33 mouse cellular contexts compared by ENCODE assay signal in genomic region chr3:96192977-96193376, GRCm38 (mm10). TPM values are rescaled to one million over a fixed set of nuclear protein-coding genes. Genes with fewer than 3 reads are reported as not detected.
A peak's percentile ranks its signal among the peaks of the same experiment; 100 is the strongest.
DNase-seq lines count a peak whose midpoint lies in the region; ATAC-seq and TF ChIP-seq lines count a peak whose summit lies in the region.
"Had no signal": no experiment of that assay in that cellular context is flagged by ENCODE, and none has a peak within 500 bp of the region (broad histone marks: within the 10 kb centered on the region; RNA-seq: fewer than 3 reads in every experiment).

No protein-coding gene starts in this region.

- peaks cover 27% of the 10 kb centered on the region for H3K4me1 ChIP-seq in forebrain, embryonic 10.5 days
- peaks cover 4% of the 10 kb centered on the region for H3K4me1 ChIP-seq in forebrain, postnatal 0 days (ENCODE audit: insufficient read depth)
- peaks cover 15% of the 10 kb centered on the region for H3K4me1 ChIP-seq in kidney, embryonic 15.5 days
- H3K4me1 ChIP-seq in kidney, embryonic 16.5 days (ENCODE audit: insufficient read depth, low read length), result peaks cover 9% of the 10 kb centered on the region
- peaks cover 14% of the 10 kb centered on the region for H3K4me1 ChIP-seq in neural tube, embryonic 13.5 days (replicated peaks)
- H3K4me1 ChIP-seq in liver, embryonic 11.5 days (replicated peaks; ENCODE audit: control insufficient read depth, insufficient read depth, low read length), result peaks cover 7% of the 10 kb centered on the region

- H3K4me3 ChIP-seq in forebrain, embryonic 10.5 days, result no peak overlapping the region
- no peak overlapping the region for H3K4me3 ChIP-seq in forebrain, postnatal 0 days (ENCODE audit: low read depth, low read length)
- H3K4me3 ChIP-seq in kidney, embryonic 15.5 days (replicated peaks), result no peak overlapping the region
- H3K4me3 ChIP-seq in kidney, embryonic 16.5 days (ENCODE audit: low read length), result no peak overlapping the region
- H3K4me3 ChIP-seq in neural tube, embryonic 13.5 days, result no peak overlapping the region
- no peak overlapping the region for H3K4me3 ChIP-seq in liver, embryonic 11.5 days (ENCODE audit: low read depth, low read length)
- H3K4me3 ChIP-seq: hindbrain, embryonic 10.5 days; hindbrain, embryonic 15.5 days; limb, embryonic 12.5 days; neural tube, embryonic 12.5 days; stomach, embryonic 15.5 days had no signal

- DNase-seq in forebrain, embryonic 10.5 days (ENCODE audit: extremely low spot score, low spot score), result no peak
- DNase-seq in forebrain, postnatal 0 days, result no peak
- no peak for DNase-seq in neural tube, embryonic 10.5 days (ENCODE audit: extremely low spot score, low spot score)
- no peak for DNase-seq in liver, embryonic 11.5 days (ENCODE audit: low spot score)
- no peak for DNase-seq in testis, postnatal 10 days (ENCODE audit: low spot score)
- DNase-seq: adrenal gland, adult 2 months; adrenal gland, postnatal 36 days; cerebellum, adult 18-20 months; cerebellum, postnatal 10 days; gastrocnemius, postnatal 25 days; heart, adult 11 months; kidney, adult 18-20 months; kidney, postnatal 14 days; layer of hippocampus, adult 9-11 months; retina, postnatal 1 day; right cerebral cortex, postnatal 25 days; thymus, adult 18-20 months; thymus, postnatal 25 days had no signal

- peak overlapping the region; percentile 3; the same call in 1 of the 2 replicates for H3K27ac ChIP-seq in forebrain, embryonic 10.5 days
- H3K27ac ChIP-seq in forebrain, postnatal 0 days (ENCODE audit: low read depth, low read length), result no peak overlapping the region
- H3K27ac ChIP-seq in kidney, embryonic 15.5 days, result no peak overlapping the region
- H3K27ac ChIP-seq in kidney, embryonic 16.5 days (ENCODE audit: low read length), result no peak overlapping the region
- H3K27ac ChIP-seq in neural tube, embryonic 13.5 days (replicated peaks), result no peak overlapping the region
- no peak overlapping the region for H3K27ac ChIP-seq in liver, embryonic 11.5 days (ENCODE audit: low read depth, low read length)
- H3K27ac ChIP-seq: hindbrain, embryonic 10.5 days; hindbrain, embryonic 15.5 days; limb, embryonic 12.5 days; neural tube, embryonic 12.5 days; stomach, embryonic 15.5 days had no signal

- peaks cover 5% of the 10 kb centered on the region; the same call in 1 of the 2 replicates for H3K9me3 ChIP-seq in forebrain, embryonic 10.5 days
- H3K9me3 ChIP-seq in forebrain, postnatal 0 days (ENCODE audit: low read length), result no peaks in the 10 kb centered on the region
- no peaks in the 10 kb centered on the region for H3K9me3 ChIP-seq in kidney, embryonic 15.5 days (replicated peaks)
- peaks cover 4% of the 10 kb centered on the region; the same call in 1 of the 2 replicates for H3K9me3 ChIP-seq in kidney, embryonic 16.5 days (ENCODE audit: low read length)
- no peaks in the 10 kb centered on the region for H3K9me3 ChIP-seq in neural tube, embryonic 13.5 days
- peaks cover 2% of the 10 kb centered on the region; the same call in 1 of the 2 replicates for H3K9me3 ChIP-seq in liver, embryonic 11.5 days (ENCODE audit: control insufficient read depth, low read length)
- H3K9me3 ChIP-seq: hindbrain, embryonic 15.5 days; limb, embryonic 12.5 days; neural tube, embryonic 12.5 days; stomach, embryonic 15.5 days had no signal

- H3K27me3 ChIP-seq in forebrain, embryonic 10.5 days (ENCODE audit: poor library complexity, severe bottlenecking), result no peaks in the 10 kb centered on the region
- H3K27me3 ChIP-seq in forebrain, postnatal 0 days (ENCODE audit: insufficient read depth, low read length), result no peaks in the 10 kb centered on the region
- no peaks in the 10 kb centered on the region for H3K27me3 ChIP-seq in kidney, embryonic 15.5 days
- no peaks in the 10 kb centered on the region for H3K27me3 ChIP-seq in kidney, embryonic 16.5 days (ENCODE audit: insufficient read depth, low read length)
- no peaks in the 10 kb centered on the region for H3K27me3 ChIP-seq in neural tube, embryonic 13.5 days
- H3K27me3 ChIP-seq in liver, embryonic 11.5 days (replicated peaks; ENCODE audit: control insufficient read depth, insufficient read depth, low read length), result no peaks in the 10 kb centered on the region
- H3K27me3 ChIP-seq: CH12.LX; hindbrain, embryonic 15.5 days; neural tube, embryonic 12.5 days; stomach, embryonic 15.5 days had no signal

- peaks cover 9% of the 10 kb centered on the region for H3K36me3 ChIP-seq in forebrain, embryonic 10.5 days (replicated peaks)
- H3K36me3 ChIP-seq in forebrain, postnatal 0 days (ENCODE audit: insufficient read depth), result peaks cover 60% of the 10 kb centered on the region
- no peaks in the 10 kb centered on the region; the same call in 1 of the 2 replicates for H3K36me3 ChIP-seq in kidney, embryonic 15.5 days
- H3K36me3 ChIP-seq in kidney, embryonic 16.5 days (ENCODE audit: insufficient read depth, low read length), result peaks cover 4% of the 10 kb centered on the region; the same call in 1 of the 2 replicates
- peaks cover 72% of the 10 kb centered on the region for H3K36me3 ChIP-seq in neural tube, embryonic 13.5 days
- 0 out of 2 replicates have a peak, but pooled peaks cover 2% of the 10 kb centered on the region for H3K36me3 ChIP-seq in liver, embryonic 11.5 days (ENCODE audit: control insufficient read depth, insufficient read depth, low read length)
- H3K36me3 ChIP-seq: stomach, embryonic 15.5 days had no signal

- WGBS in forebrain, embryonic 10.5 days, result 53% methylated on average over 12 of the region's 12 CpGs
- 76% methylated on average over 12 of the region's 12 CpGs for WGBS in forebrain, postnatal 0 days
- WGBS in kidney, embryonic 15.5 days, result 60% methylated on average over 12 of the region's 12 CpGs
- 76% methylated on average over 12 of the region's 12 CpGs for WGBS in kidney, embryonic 16.5 days
- WGBS in neural tube, embryonic 13.5 days, result 71% methylated on average over 12 of the region's 12 CpGs
- 67% methylated on average over 12 of the region's 12 CpGs for WGBS in liver, embryonic 11.5 days

- H3K9ac ChIP-seq in forebrain, postnatal 0 days, result no peak overlapping the region
- 0 out of 2 replicates have a peak overlapping the region, but pooled peaks have one; percentile 7 for H3K9ac ChIP-seq in kidney, embryonic 15.5 days
- no peak overlapping the region for H3K9ac ChIP-seq in kidney, embryonic 16.5 days (replicated peaks; ENCODE audit: low read length)
- H3K9ac ChIP-seq in neural tube, embryonic 13.5 days, result 0 out of 2 replicates have a peak overlapping the region, but pooled peaks have one; percentile 12
- H3K9ac ChIP-seq in liver, embryonic 11.5 days (ENCODE audit: low read depth, low read length), result no peak overlapping the region
- H3K9ac ChIP-seq: hindbrain, embryonic 15.5 days; limb, embryonic 12.5 days; neural tube, embryonic 12.5 days; stomach, embryonic 15.5 days had no signal

- H3K4me2 ChIP-seq in forebrain, postnatal 0 days (ENCODE audit: low read depth), result no peak overlapping the region
- H3K4me2 ChIP-seq in kidney, embryonic 15.5 days, result no peak overlapping the region
- no peak overlapping the region for H3K4me2 ChIP-seq in kidney, embryonic 16.5 days (replicated peaks; ENCODE audit: low read depth, low read length)
- no peak overlapping the region for H3K4me2 ChIP-seq in neural tube, embryonic 13.5 days
- H3K4me2 ChIP-seq in liver, embryonic 11.5 days, result no peak overlapping the region
- H3K4me2 ChIP-seq: heart, embryonic 11.5 days; hindbrain, embryonic 15.5 days; limb, embryonic 12.5 days; midbrain, embryonic 11.5 days; neural tube, embryonic 12.5 days; stomach, embryonic 15.5 days had no signal

- ATAC-seq in forebrain, postnatal 0 days, result no peak
- ATAC-seq in kidney, embryonic 15.5 days (replicated peaks; ENCODE audit: low FRiP score), result no peak
- no peak for ATAC-seq in kidney, embryonic 16.5 days (ENCODE audit: low FRiP score, low TSS enrichment)
- ATAC-seq in neural tube, embryonic 13.5 days (ENCODE audit: low read depth), result no peak
- ATAC-seq in liver, embryonic 11.5 days (replicated peaks; ENCODE audit: low FRiP score), result no peak
- ATAC-seq: activated CD4-positive, CD25-positive, alpha-beta regulatory T cell, adult 4 months; inflammation-experienced regulatory T-cells, adult 6 months; midbrain, embryonic 16.5 days had no signal

- TF ChIP-seq CTCF in forebrain, postnatal 0 days (IDR thresholded peaks at IDR 0.05; ENCODE audit: low read depth), result no peak

RNA-seq across cellular contexts. Expression of gene Sv2a, which starts 12.0 kb away (rescaled TPM):
- 2.1 and 3.5 TPM in 2 replicates for polyA plus RNA-seq in forebrain, embryonic 10.5 days (2016; fragmentation: Nextera tagmentation; extraction: Ambion mirVana)
- 82.6 and 112 TPM in 2 replicates for total RNA-seq in forebrain, postnatal 0 days (2014; rRNA removed)
- 106 and 124 TPM in 2 replicates for polyA plus RNA-seq in forebrain, postnatal 0 days (2015; fragmentation: Nextera tagmentation; extraction: Ambion mirVana)
- 3.0 and 4.9 TPM in 2 replicates for polyA plus RNA-seq in kidney, embryonic 15.5 days (2015; fragmentation: Nextera tagmentation; extraction: Ambion mirVana)
- 5.1 TPM in 2 replicates for polyA plus RNA-seq in kidney, embryonic 16.5 days (2015; fragmentation: Nextera tagmentation; extraction: Ambion mirVana)
- polyA plus RNA-seq in neural tube, embryonic 13.5 days (2015; fragmentation: Nextera tagmentation; extraction: Ambion mirVana), result 72.2 and 78.5 TPM in 2 replicates
- 3.5 and 4.3 TPM in 2 replicates for polyA plus RNA-seq in liver, embryonic 11.5 days (2014; fragmentation: Nextera tagmentation; extraction: Ambion mirVana)

RNA-seq across cellular contexts. Expression of gene Sf3b4, which starts 20.8 kb away (rescaled TPM):
- polyA plus RNA-seq in forebrain, embryonic 10.5 days (2016; fragmentation: Nextera tagmentation; extraction: Ambion mirVana), result 276 and 284 TPM in 2 replicates
- total RNA-seq in forebrain, postnatal 0 days (2014; rRNA removed), result 41.9 and 66.5 TPM in 2 replicates
- 169 and 172 TPM in 2 replicates for polyA plus RNA-seq in forebrain, postnatal 0 days (2015; fragmentation: Nextera tagmentation; extraction: Ambion mirVana)
- 184 and 193 TPM in 2 replicates for polyA plus RNA-seq in kidney, embryonic 15.5 days (2015; fragmentation: Nextera tagmentation; extraction: Ambion mirVana)
- 186 and 199 TPM in 2 replicates for polyA plus RNA-seq in kidney, embryonic 16.5 days (2015; fragmentation: Nextera tagmentation; extraction: Ambion mirVana)
- polyA plus RNA-seq in neural tube, embryonic 13.5 days (2015; fragmentation: Nextera tagmentation; extraction: Ambion mirVana), result 135 and 145 TPM in 2 replicates
- 220 and 243 TPM in 2 replicates for polyA plus RNA-seq in liver, embryonic 11.5 days (2014; fragmentation: Nextera tagmentation; extraction: Ambion mirVana)

RNA-seq across cellular contexts. Expression of gene Bola1, which starts 26.5 kb away (rescaled TPM):
- polyA plus RNA-seq in forebrain, embryonic 10.5 days (2016; fragmentation: Nextera tagmentation; extraction: Ambion mirVana), result 89.3 and 93.0 TPM in 2 replicates
- total RNA-seq in forebrain, postnatal 0 days (2014; rRNA removed), result 31.4 and 40.2 TPM in 2 replicates
- polyA plus RNA-seq in forebrain, postnatal 0 days (2015; fragmentation: Nextera tagmentation; extraction: Ambion mirVana), result 67.7 and 75.8 TPM in 2 replicates
- polyA plus RNA-seq in kidney, embryonic 15.5 days (2015; fragmentation: Nextera tagmentation; extraction: Ambion mirVana), result 55.2 and 59.4 TPM in 2 replicates
- polyA plus RNA-seq in kidney, embryonic 16.5 days (2015; fragmentation: Nextera tagmentation; extraction: Ambion mirVana), result 50.1 and 51.3 TPM in 2 replicates
- polyA plus RNA-seq in neural tube, embryonic 13.5 days (2015; fragmentation: Nextera tagmentation; extraction: Ambion mirVana), result 54.1 and 63.0 TPM in 2 replicates
- polyA plus RNA-seq in liver, embryonic 11.5 days (2014; fragmentation: Nextera tagmentation; extraction: Ambion mirVana), result 93.8 and 98.8 TPM in 2 replicates

RNA-seq across cellular contexts. Expression of gene Hist2h2ab, which starts 26.7 kb away (rescaled TPM):
- not detected in 2 replicates for polyA plus RNA-seq in forebrain, embryonic 10.5 days (2016; fragmentation: Nextera tagmentation; extraction: Ambion mirVana)
- 166 and 395 TPM in 2 replicates for total RNA-seq in forebrain, postnatal 0 days (2014; rRNA removed)
- 1.2 TPM in 1 of 2 replicates, not detected in the other for polyA plus RNA-seq in forebrain, postnatal 0 days (2015; fragmentation: Nextera tagmentation; extraction: Ambion mirVana)
- polyA plus RNA-seq in kidney, embryonic 15.5 days (2015; fragmentation: Nextera tagmentation; extraction: Ambion mirVana), result 0.86 and 0.90 TPM in 2 replicates
- polyA plus RNA-seq in kidney, embryonic 16.5 days (2015; fragmentation: Nextera tagmentation; extraction: Ambion mirVana), result 0.87 TPM in 1 of 2 replicates, not detected in the other
- 0.52 TPM in 1 of 2 replicates, not detected in the other for polyA plus RNA-seq in neural tube, embryonic 13.5 days (2015; fragmentation: Nextera tagmentation; extraction: Ambion mirVana)
- polyA plus RNA-seq in liver, embryonic 11.5 days (2014; fragmentation: Nextera tagmentation; extraction: Ambion mirVana), result 0.92 TPM in 1 of 2 replicates, not detected in the other
- polyA plus RNA-seq: heart, embryonic 11.5 days; heart, embryonic 16.5 days; hindbrain, embryonic 10.5 days; midbrain, embryonic 16.5 days; stomach, embryonic 15.5 days had no signal

RNA-seq across cellular contexts. Expression of gene Hist2h2ac, which starts 27.7 kb away (rescaled TPM):
- polyA plus RNA-seq in forebrain, embryonic 10.5 days (2016; fragmentation: Nextera tagmentation; extraction: Ambion mirVana), result 11.3 and 12.6 TPM in 2 replicates
- 471 and 484 TPM in 2 replicates for total RNA-seq in forebrain, postnatal 0 days (2014; rRNA removed)
- 1.9 and 2.2 TPM in 2 replicates for polyA plus RNA-seq in forebrain, postnatal 0 days (2015; fragmentation: Nextera tagmentation; extraction: Ambion mirVana)
- 10.8 and 11.3 TPM in 2 replicates for polyA plus RNA-seq in kidney, embryonic 15.5 days (2015; fragmentation: Nextera tagmentation; extraction: Ambion mirVana)
- 7.0 and 7.5 TPM in 2 replicates for polyA plus RNA-seq in kidney, embryonic 16.5 days (2015; fragmentation: Nextera tagmentation; extraction: Ambion mirVana)
- polyA plus RNA-seq in neural tube, embryonic 13.5 days (2015; fragmentation: Nextera tagmentation; extraction: Ambion mirVana), result 1.1 and 2.1 TPM in 2 replicates
- 13.7 and 14.7 TPM in 2 replicates for polyA plus RNA-seq in liver, embryonic 11.5 days (2014; fragmentation: Nextera tagmentation; extraction: Ambion mirVana)

Comparison
In these comparisons a context has a peak if more than half of its experiments do, and no peak if none do; other contexts are left out.
1. H3K9ac ChIP-seq: peak in kidney, embryonic 15.5 days (single experiment) and neural tube, embryonic 13.5 days (single experiment); none in forebrain, postnatal 0 days (single experiment), kidney, embryonic 16.5 days (single experiment) and liver, embryonic 11.5 days (single experiment).
2. RNA of gene Sv2a, which starts 12.0 kb away (polyA plus RNA-seq): 106 to 124 TPM in forebrain, postnatal 0 days and 72.2 to 78.5 TPM in neural tube, embryonic 13.5 days; 5.1 TPM in kidney, embryonic 16.5 days, 3.0 to 4.9 TPM in kidney, embryonic 15.5 days, 3.5 to 4.3 TPM in liver, embryonic 11.5 days and 2.1 to 3.5 TPM in forebrain, embryonic 10.5 days; every median in the first group is over 10 times any median in the second.